Mouse (Mus musculus) heart, embryonic 11.5 days (tissue): ENCODE data around the gene Calb2. TPM values are rescaled to one million over a fixed set of nuclear protein-coding genes. Genes with fewer than 3 reads are reported as not detected.

ENCODE experiments used
- ATAC-seq: fragments of 200-750 bp; cut with Nextera tagmentation; replicated peaks from 2 replicates; pipeline ENCODE4 v1.8.0; 2017; ENCODE audit warnings: moderate library complexity; ENCODE audit not compliant: insufficient number of reproducible peaks, low FRiP score, low TSS enrichment
- H3K27ac ChIP-seq: fragments of 300-500 bp; sonication (generic); 2 replicates; pipeline ENCODE4 v1.5.1; 2014; ENCODE audit warnings: mild to moderate bottlenecking, low read depth, low read length
- H3K27me3 ChIP-seq: fragments of 300-500 bp; sonication (generic); 2 replicates; pipeline ENCODE4 v1.6.1; 2014; ENCODE audit warnings: mild to moderate bottlenecking, low read length, mixed read lengths; ENCODE audit not compliant: control insufficient read depth, insufficient read depth
- H3K36me3 ChIP-seq: fragments of 300-500 bp; sonication (generic); 2 replicates; pipeline ENCODE4 v1.6.1; 2014; ENCODE audit warnings: mild to moderate bottlenecking, low read length, moderate library complexity, mixed read lengths; ENCODE audit not compliant: control insufficient read depth, insufficient read depth
- H3K4me1 ChIP-seq: fragments of 300-500 bp; sonication (generic); 2 replicates; pipeline ENCODE4 v1.6.1; 2014; ENCODE audit warnings: low read length; ENCODE audit not compliant: control insufficient read depth, insufficient read depth
- H3K4me2 ChIP-seq: fragments of 300-500 bp; sonication (generic); 2 replicates; pipeline ENCODE4 v1.6.1; 2014; ENCODE audit warnings: mild to moderate bottlenecking, moderate library complexity
- H3K4me3 ChIP-seq: fragments of 300-500 bp; sonication (generic); 2 replicates; pipeline ENCODE4 v1.5.1; 2014; ENCODE audit warnings: low read depth, low read length
- H3K9ac ChIP-seq: fragments of 300-500 bp; sonication (generic); 2 replicates; pipeline ENCODE4 v1.6.1; 2014; ENCODE audit warnings: mild to moderate bottlenecking, low read depth, low read length, moderate library complexity
- H3K9me3 ChIP-seq: fragments of 300-500 bp; sonication (generic); replicated peaks from 2 replicates; pipeline ENCODE4 v1.6.1; 2016; ENCODE audit warnings: low read length; ENCODE audit not compliant: control insufficient read depth
- WGBS: fragments of 180-500 bp; shearing (Covaris S2); extraction: QIAGEN DNeasy Blood & Tissue Kit; methylation state at CpG from one replicate; pipeline ENCODE4 v1.1.7; 2014; ENCODE audit not compliant: insufficient replicate concordance; 5-methylcytosine and 5-hydroxymethylcytosine counted together
- polyA plus RNA-seq: library from polyadenylated mRNA; unstranded; fragments of >200 nt; fragmentation: Nextera tagmentation; extraction: Ambion mirVana; gene quantifications from 2 replicates; pipeline ENCODE4 v1.2.1, GENCODE M21; 2014

Gene Calb2
- 2.8 and 2.9 TPM in 2 replicates for polyA plus RNA-seq

DNA sequence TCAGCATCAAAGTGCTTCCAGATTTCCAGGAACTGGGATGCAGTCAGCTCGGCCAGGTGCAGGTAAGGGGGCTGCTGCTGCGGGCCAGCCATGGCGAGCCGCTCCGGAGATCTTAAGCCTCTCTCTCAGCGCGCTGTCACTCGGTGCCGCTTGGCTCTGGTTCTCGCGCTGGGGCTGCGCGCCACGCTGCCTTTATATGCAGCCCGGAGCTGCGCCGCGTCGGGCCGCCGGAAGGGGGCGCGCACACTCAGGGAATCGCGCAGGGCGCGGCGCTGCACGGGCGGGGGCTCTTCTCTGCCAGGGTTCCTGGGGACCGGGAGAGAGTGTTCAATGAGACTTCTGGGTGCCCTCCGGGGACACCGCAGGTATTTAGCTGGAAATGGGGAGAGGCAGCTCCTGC lies at the start of gene Calb2:
TSS of gene Calb2 (minus strand) at position 165 of the 400 bp plus-strand sequence.
- no peaks in the 10 kb centered on the region for H3K36me3 ChIP-seq
- peaks cover 31% of the 10 kb centered on the region for H3K27me3 ChIP-seq
- WGBS = 3% methylated on average over 33 of the region's 33 CpGs
- peak within 1 kb of the TSS; percentile 10; the same call in 1 of the 2 replicates for H3K4me3 ChIP-seq
- no peaks in the 10 kb centered on the region for H3K9me3 ChIP-seq
- no peak for ATAC-seq
- H3K4me1 ChIP-seq = 0 out of 2 replicates have a peak, but pooled peaks cover 4% of the 10 kb centered on the region
- H3K9ac ChIP-seq = no peak within 1 kb of the TSS
- peak within 1 kb of the TSS; percentile 41; the same call in 1 of the 2 replicates for H3K4me2 ChIP-seq
- no peak within 1 kb of the TSS for H3K27ac ChIP-seq

DNA sequence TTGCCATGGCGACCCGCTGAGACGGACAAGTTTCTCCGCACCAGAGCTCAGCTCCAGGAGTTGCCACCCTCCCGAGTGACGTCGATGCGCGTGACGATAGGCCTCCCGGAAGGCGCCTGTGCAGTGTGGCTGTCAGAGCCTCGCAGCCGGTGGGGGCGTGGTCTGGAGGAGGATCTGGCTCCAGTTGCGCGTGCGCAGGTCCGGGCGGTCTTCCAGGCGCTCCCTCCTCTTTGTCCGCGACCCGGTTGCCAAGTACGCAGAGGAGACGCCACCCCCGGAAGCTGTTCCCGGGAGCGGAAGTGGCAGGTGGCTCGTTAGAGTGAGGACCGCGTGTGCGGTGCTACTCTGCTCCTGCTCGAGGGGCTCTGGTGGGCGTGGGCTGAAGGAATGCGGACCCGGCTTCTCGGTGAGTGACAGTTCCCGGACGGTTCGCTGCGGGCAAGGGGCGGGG lies 49.7 kb upstream of the Calb2 start:
- H3K9ac ChIP-seq = peak overlapping the region; percentile 65
- H3K4me2 ChIP-seq = peak overlapping the region; percentile 77
- H3K27me3 ChIP-seq = no peaks in the 10 kb centered on the region
- H3K4me1 ChIP-seq = no peaks in the 10 kb centered on the region; the same call in 1 of the 2 replicates
- ATAC-seq = peak; percentile 99
- peaks cover 10% of the 10 kb centered on the region for H3K36me3 ChIP-seq
- H3K4me3 ChIP-seq = peak overlapping the region; percentile 69
- under 1% methylated on average over 43 of the region's 43 CpGs for WGBS
- no peak overlapping the region for H3K27ac ChIP-seq
- H3K9me3 ChIP-seq = no peaks in the 10 kb centered on the region

DNA sequence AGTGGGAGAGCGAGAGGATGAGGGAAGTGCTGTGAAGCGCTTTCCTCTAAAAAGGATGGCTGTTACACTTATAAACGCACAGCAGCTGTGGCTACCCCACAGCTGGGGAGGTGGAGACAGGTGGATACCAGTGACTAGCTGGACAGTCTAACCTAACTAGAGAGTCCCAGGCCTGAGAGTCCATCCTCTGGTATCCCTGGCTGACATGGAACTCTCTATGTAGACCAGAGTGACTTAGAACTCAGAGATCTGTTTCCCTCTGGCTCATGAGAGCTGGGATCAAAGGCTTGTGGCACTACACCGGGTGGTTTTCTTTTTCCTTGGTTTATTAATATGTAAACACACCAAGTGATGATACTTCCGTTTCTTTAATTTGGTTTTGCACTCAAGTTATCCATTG lies 49.2 kb upstream of the Calb2 start:
- Histone ChIP-seq H3K4me3 (peak overlapping the region; percentile 69), H3K4me1 (no peaks in the 10 kb centered on the region; the same call in 1 of the 2 replicates), H3K9me3 (no peaks in the 10 kb centered on the region), H3K36me3 (peaks cover 6% of the 10 kb centered on the region), H3K9ac (no peak overlapping the region), H3K27me3 (no peaks in the 10 kb centered on the region), H3K27ac (no peak overlapping the region), H3K4me2 (peak overlapping the region; percentile 77)
- no peak for ATAC-seq
- 32% methylated on average over 5 of the region's 5 CpGs for WGBS

DNA sequence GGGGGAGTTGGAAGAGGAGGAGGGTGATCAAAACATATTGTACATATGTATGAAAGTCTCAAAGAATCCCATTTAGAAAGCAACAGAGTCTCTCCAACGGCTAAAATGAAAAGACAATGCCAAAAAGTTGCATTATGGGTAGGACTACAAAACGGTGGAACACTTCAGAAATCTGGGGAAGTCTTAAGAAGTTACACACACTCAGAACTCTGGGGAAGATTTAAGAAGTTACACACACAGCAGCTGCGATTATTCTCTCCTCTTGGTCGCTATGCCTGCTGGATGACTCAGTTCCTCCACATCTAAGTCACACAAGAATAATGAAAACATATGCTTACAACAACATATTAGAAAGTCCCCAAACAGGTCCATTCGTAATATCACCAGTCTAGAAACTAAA lies 48.2 kb upstream of the Calb2 start:
- Histone ChIP-seq H3K4me2 (no peak overlapping the region), H3K36me3 (peaks cover under 1% of the 10 kb centered on the region; the same call in 1 of the 2 replicates), H3K9ac (no peak overlapping the region), H3K4me1 (no peaks in the 10 kb centered on the region; the same call in 1 of the 2 replicates), H3K9me3 (no peaks in the 10 kb centered on the region), H3K27ac (no peak overlapping the region), H3K27me3 (no peaks in the 10 kb centered on the region), H3K4me3 (no peak overlapping the region)
- no peak for ATAC-seq
- 68% methylated on average over 5 of the region's 5 CpGs for WGBS

DNA sequence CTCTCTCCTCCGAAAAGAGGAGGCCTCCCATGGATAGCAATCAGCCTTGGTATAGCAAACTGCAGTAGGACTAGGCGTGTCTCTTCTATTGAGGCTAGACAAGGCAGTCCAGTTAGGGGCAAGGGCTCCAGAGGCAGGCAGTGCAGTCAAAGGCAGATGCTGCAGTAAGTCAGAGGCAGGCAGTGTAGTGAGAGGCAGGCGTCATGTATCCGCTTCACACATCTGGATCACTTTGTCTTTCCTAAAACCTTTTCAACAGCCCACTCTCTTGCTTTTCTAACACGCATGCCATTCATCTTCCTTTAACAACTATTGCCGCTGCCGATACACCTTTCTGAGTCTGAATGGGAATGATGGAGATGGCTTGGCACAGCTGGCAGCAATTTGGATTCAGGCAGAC lies 47.4 kb upstream of the Calb2 start, which contains the start of gene Cmtr2:
TSS of gene Cmtr2 (plus strand) at position 301 of the 400 bp plus-strand sequence.
- H3K36me3 ChIP-seq = no peaks in the 10 kb centered on the region
- H3K27ac ChIP-seq = no peak within 1 kb of the TSS
- H3K4me1 ChIP-seq = no peaks in the 10 kb centered on the region; the same call in 1 of the 2 replicates
- H3K9ac ChIP-seq = no peak within 1 kb of the TSS
- no peak within 1 kb of the TSS for H3K4me3 ChIP-seq
- H3K9me3 ChIP-seq = no peaks in the 10 kb centered on the region
- 65% methylated on average over 7 of the region's 7 CpGs for WGBS
- ATAC-seq = no peak
- no peaks in the 10 kb centered on the region for H3K27me3 ChIP-seq
- no peak within 1 kb of the TSS for H3K4me2 ChIP-seq

DNA sequence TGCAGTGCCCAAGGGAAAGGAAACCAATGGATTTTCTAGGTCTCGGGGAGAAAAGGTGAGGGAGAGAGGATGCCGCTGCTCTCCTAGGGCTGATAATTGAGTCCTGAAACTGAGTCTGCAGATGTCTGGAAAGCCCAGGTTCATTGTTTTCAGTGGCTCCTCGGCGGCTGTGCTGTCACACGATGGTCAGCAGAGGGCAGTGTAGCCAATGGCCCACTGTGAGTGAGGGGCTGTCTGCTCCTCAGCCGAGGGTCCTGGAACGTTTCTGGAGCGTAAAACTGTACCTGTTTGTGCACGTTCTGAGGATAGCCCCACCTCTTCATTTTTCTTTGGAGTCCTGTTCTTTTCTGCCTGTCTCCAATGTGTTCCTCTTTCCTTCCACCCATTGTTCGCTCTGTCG lies 33.8 kb upstream of the Calb2 start:
- 37% methylated on average over 11 of the region's 11 CpGs for WGBS
- Histone ChIP-seq H3K27ac (no peak overlapping the region), H3K9ac (no peak overlapping the region), H3K27me3 (no peaks in the 10 kb centered on the region), H3K36me3 (no peaks in the 10 kb centered on the region), H3K4me1 (no peaks in the 10 kb centered on the region), H3K4me2 (no peak overlapping the region), H3K9me3 (no peaks in the 10 kb centered on the region), H3K4me3 (no peak overlapping the region)
- no peak for ATAC-seq

DNA sequence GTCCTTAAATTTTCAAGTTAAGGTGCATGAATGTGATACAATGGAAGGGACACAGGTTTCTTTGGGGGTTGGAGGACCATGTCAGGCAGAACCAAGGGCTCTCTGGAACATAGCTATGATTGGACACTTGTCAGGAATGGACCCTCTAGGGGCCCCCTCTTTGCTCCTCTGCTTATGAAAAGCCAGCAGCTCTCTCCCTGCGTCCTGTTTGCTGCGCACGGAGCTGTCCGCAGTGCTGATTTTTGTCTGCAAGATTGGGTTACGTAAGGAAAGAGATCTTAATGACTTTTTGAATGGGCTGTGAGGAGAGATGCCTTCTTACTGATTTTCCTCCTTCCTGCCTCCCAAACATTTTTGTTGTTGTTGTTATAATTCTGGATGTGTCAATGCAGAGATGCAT lies 28.7 kb upstream of the Calb2 start:
- H3K9me3 ChIP-seq = no peaks in the 10 kb centered on the region
- no peak for ATAC-seq
- no peak overlapping the region for H3K4me3 ChIP-seq
- no peak overlapping the region for H3K4me2 ChIP-seq
- H3K9ac ChIP-seq = no peak overlapping the region
- H3K27me3 ChIP-seq = no peaks in the 10 kb centered on the region
- 4% methylated on average over 5 of the region's 5 CpGs for WGBS
- no peaks in the 10 kb centered on the region for H3K36me3 ChIP-seq
- H3K27ac ChIP-seq = no peak overlapping the region
- no peaks in the 10 kb centered on the region for H3K4me1 ChIP-seq

DNA sequence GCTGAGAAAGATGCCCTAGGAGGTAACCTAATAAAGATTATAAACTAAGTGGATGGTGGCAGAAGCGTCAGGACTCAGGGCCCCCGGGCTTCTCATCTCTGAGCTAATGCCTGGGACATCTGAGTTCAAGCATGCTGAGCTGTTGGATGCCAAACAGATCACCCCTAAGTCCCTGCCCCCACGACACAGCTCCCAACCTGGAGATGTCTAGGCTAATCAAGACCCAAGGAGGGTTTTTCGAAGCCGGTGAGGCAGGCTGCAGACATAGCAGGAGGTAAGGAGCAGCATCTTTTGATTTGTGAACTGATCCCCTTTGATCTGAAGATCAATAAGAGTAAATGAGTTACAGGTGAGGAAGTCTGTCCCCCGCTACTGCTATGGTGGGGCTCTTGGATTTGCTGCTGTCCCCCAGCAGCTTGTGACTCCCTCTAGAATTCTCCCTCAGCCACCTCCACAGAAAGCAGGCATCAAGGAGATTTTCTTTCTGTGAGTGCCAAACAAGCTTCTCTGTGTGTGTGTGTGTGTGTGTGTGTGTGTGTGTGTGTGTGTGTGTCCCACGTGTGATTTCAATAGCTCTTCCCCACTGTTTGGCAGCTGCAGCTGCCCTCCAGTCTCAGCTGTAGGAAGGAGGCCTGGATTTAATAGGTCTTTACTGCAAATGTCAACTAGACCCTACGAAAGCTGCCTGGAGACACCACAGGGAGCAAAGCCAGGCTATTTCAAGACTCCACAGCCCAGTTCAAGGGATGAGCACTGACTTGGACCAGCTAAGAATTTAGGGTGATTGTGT lies 21.1 kb upstream of the Calb2 start:
- no peaks in the 10 kb centered on the region for H3K9me3 ChIP-seq
- WGBS = 22% methylated on average over 8 of the region's 8 CpGs
- H3K4me1 ChIP-seq = no peaks in the 10 kb centered on the region
- no peak for ATAC-seq
- no peaks in the 10 kb centered on the region; the same call in 1 of the 2 replicates for H3K27me3 ChIP-seq
- no peak overlapping the region for H3K9ac ChIP-seq
- H3K4me2 ChIP-seq = no peak overlapping the region
- no peak overlapping the region for H3K27ac ChIP-seq
- H3K4me3 ChIP-seq = no peak overlapping the region
- H3K36me3 ChIP-seq = no peaks in the 10 kb centered on the region
